9 mouse cellular contexts compared by ENCODE assay signal in the genomic region with DNA sequence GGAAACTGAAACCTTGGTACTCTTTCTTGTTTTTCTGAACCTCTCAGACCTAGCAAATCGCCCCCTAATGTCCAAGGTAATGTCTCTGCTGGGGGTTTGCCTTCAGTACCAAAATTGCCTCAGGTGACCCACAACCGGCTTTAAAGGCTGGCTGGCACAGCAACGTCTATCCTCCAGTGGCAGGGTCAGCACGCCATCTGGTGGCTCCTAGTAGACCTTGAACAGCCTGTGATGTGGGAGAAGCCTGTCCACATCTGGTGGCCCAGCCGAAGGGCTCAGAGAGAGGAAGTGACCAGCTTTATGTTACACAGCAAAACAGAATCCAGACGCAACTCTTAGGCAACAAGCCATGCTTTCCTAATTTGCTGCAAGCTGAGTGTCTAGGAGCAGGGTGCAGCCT. TPM values are rescaled to one million over a fixed set of nuclear protein-coding genes. Genes with fewer than 3 reads are reported as not detected.
DNase-seq lines count a peak whose midpoint lies in the region; ATAC-seq and TF ChIP-seq lines count a peak whose summit lies in the region.
"Had no signal": no experiment of that assay in that cellular context is flagged by ENCODE, and none has a peak within 500 bp of the region (broad histone marks: within the 10 kb centered on the region; RNA-seq: fewer than 3 reads in every experiment).

No protein-coding gene starts in this region.

- no peak for TF ChIP-seq POLR2A in bone marrow, adult 2 months (IDR thresholded peaks at IDR 0.05; ENCODE audit: borderline replicate concordance, control insufficient read depth, low read depth, low read length)

- TF ChIP-seq EP300 in lung, postnatal 0 days (IDR thresholded peaks at IDR 0.05) = no peak

- H3K9me3 ChIP-seq in lung, postnatal 0 days (ENCODE audit: low read length) = no peaks in the 10 kb centered on the region

- peak; percentile 26 to 50 for DNase-seq in CD8-positive naive resting alpha-beta T cell, adult 2 months (ENCODE audit: low read depth in 2 of 2, low spot score in 2 of 2)
- peak; percentile 82 to 83 for DNase-seq in heart, postnatal 36 days
- DNase-seq in layer of hippocampus, adult 8-10 months (ENCODE audit: low spot score in 2 of 2) = peak; percentile 66 to 82
- peak; percentile 87 for DNase-seq in lung, postnatal 0 days (ENCODE audit: low spot score)
- DNase-seq in ovary, postnatal 36 days (ENCODE audit: low spot score) = peak; percentile 84
- DNase-seq in thymus, postnatal 14 days = peak; percentile 49

- H3K4me2 ChIP-seq in lung, postnatal 0 days (replicated peaks; ENCODE audit: low read depth, low read length) = no peak overlapping the region

- no peak overlapping the region for H3K27ac ChIP-seq in bone marrow, adult 2 months (ENCODE audit: control insufficient read depth, insufficient read depth, low read depth, low read length, poor library complexity)
- no peak overlapping the region for H3K27ac ChIP-seq in lung, postnatal 0 days (ENCODE audit: low read length)

- peak; percentile 87 for TF ChIP-seq CTCF in bone marrow, adult 2 months (IDR thresholded peaks at IDR 0.05; ENCODE audit: control insufficient read depth, insufficient read depth, low read length)
- TF ChIP-seq CTCF in lung, postnatal 0 days (IDR thresholded peaks at IDR 0.05) = peak; percentile 98

- peak; percentile 56; the same call in 1 of the 2 replicates for ATAC-seq in erythroid progenitor cell, adult 5-6 weeks (replicated peaks; ENCODE audit: low FRiP score, poor library complexity, severe bottlenecking)
- ATAC-seq in lung, postnatal 0 days = peak; percentile 85

- H3K36me3 ChIP-seq in lung, postnatal 0 days (ENCODE audit: insufficient read depth, low read length) = no peaks in the 10 kb centered on the region

- no peak overlapping the region for H3K4me3 ChIP-seq in bone marrow, adult 2 months (replicated peaks; ENCODE audit: control insufficient read depth, low read depth, low read length)
- no peak overlapping the region for H3K4me3 ChIP-seq in lung, postnatal 0 days (ENCODE audit: low read depth, low read length)
- H3K4me3 ChIP-seq: erythroblast, embryonic 14.5 days had no signal

- H3K27me3 ChIP-seq in lung, postnatal 0 days (replicated peaks; ENCODE audit: insufficient read depth, low read length) = no peaks in the 10 kb centered on the region

- WGBS in bone marrow, adult 2 months = 4% methylated on average over 6 of the region's 6 CpGs
- WGBS in lung, postnatal 0 days = under 1% methylated on average over 6 of the region's 6 CpGs

- H3K4me1 ChIP-seq in bone marrow, adult 2 months (ENCODE audit: control insufficient read depth, insufficient read depth, low read length) = no peaks in the 10 kb centered on the region; the same call in 1 of the 2 replicates
- no peaks in the 10 kb centered on the region for H3K4me1 ChIP-seq in lung, postnatal 0 days (ENCODE audit: insufficient read depth, low read depth, low read length)

- intact Hi-C loops in heart, postnatal 36 days (cut with DNase I) = loop anchor here (1.0 to 10.0 kb wide), 3 partner anchors 50 to 243 kb away; a partner anchor contains a TSS

- no peak overlapping the region for H3K9ac ChIP-seq in lung, postnatal 0 days (replicated peaks; ENCODE audit: low read depth)

RNA-seq across cellular contexts. Expression of a gene that starts 9.7 kb away (rescaled TPM):
- 7.7 and 17.0 TPM in 2 replicates for polyA plus RNA-seq in bone marrow, adult 2 months (2011; ENCODE audit: insufficient read depth, insufficient read length, low replicate concordance, missing spikeins)
- 9.4 and 13.4 TPM in 2 replicates for total RNA-seq in erythroid progenitor cell, adult 5-6 weeks (2015; ENCODE audit: low replicate concordance)
- total RNA-seq in erythroid progenitor cell, adult 5-6 weeks (2017; ENCODE audit: low replicate concordance) = 11.2 and 16.7 TPM in 2 replicates
- total RNA-seq in heart, postnatal 36 days (2021) = 10 to 100 TPM; 50.0 to 53.3 TPM
- 10 to 100 TPM; 37.4 to 40.7 (median 38.7) TPM for total RNA-seq in layer of hippocampus, adult 8-10 months (2022)
- polyA plus RNA-seq in lung, postnatal 0 days (2015; fragmentation: Nextera tagmentation; extraction: Ambion mirVana) = 30.1 and 34.5 TPM in 2 replicates

RNA-seq across cellular contexts. Expression of a gene that starts 28.5 kb away (rescaled TPM):
- 161 and 187 TPM in 2 replicates for polyA plus RNA-seq in bone marrow, adult 2 months (2011; ENCODE audit: insufficient read depth, insufficient read length, low replicate concordance, missing spikeins)
- 501 and 540 TPM in 2 replicates for total RNA-seq in erythroid progenitor cell, adult 5-6 weeks (2015; ENCODE audit: low replicate concordance)
- total RNA-seq in erythroid progenitor cell, adult 5-6 weeks (2017; ENCODE audit: low replicate concordance) = 370 and 444 TPM in 2 replicates
- 10 to 100 TPM; 49.5 to 55.2 TPM for total RNA-seq in heart, postnatal 36 days (2021)
- total RNA-seq in layer of hippocampus, adult 8-10 months (2022) = 1 to 10 TPM; 2.3 to 5.2 (median 3.4) TPM
- polyA plus RNA-seq in lung, postnatal 0 days (2015; fragmentation: Nextera tagmentation; extraction: Ambion mirVana) = 24.4 and 25.5 TPM in 2 replicates

RNA-seq across cellular contexts. Expression of a gene that starts 50.1 kb away (rescaled TPM):
- 0.40 TPM in 1 of 2 replicates, not detected in the other for polyA plus RNA-seq in bone marrow, adult 2 months (2011; ENCODE audit: insufficient read depth, insufficient read length, low replicate concordance, missing spikeins)
- not detected in 2 replicates for total RNA-seq in erythroid progenitor cell, adult 5-6 weeks (2015; ENCODE audit: low replicate concordance)
- total RNA-seq in erythroid progenitor cell, adult 5-6 weeks (2017; ENCODE audit: low replicate concordance) = not detected in 2 replicates
- 100 to 1,000 TPM; 234 to 245 TPM for total RNA-seq in heart, postnatal 36 days (2021)
- 10 to 100 TPM; 10.3 to 13.1 (median 10.7) TPM for total RNA-seq in layer of hippocampus, adult 8-10 months (2022)
- polyA plus RNA-seq in lung, postnatal 0 days (2015; fragmentation: Nextera tagmentation; extraction: Ambion mirVana) = 28.6 and 35.7 TPM in 2 replicates
- polyA plus RNA-seq: erythroblast, embryonic 14.5 days had no signal

Comparison
In these comparisons a context has a peak if more than half of its experiments do, and no peak if none do; other contexts are left out.
1. RNA of a gene that starts 28.5 kb away (total RNA-seq): 370 to 540 TPM in erythroid progenitor cell, adult 5-6 weeks and 49.5 to 55.2 TPM in heart, postnatal 36 days; 2.3 to 5.2 TPM in layer of hippocampus, adult 8-10 months; every median in the first group is over 4 times any median in the second.
2. RNA of a gene that starts 50.1 kb away (total RNA-seq): 234 to 245 TPM in heart, postnatal 36 days; 10.3 to 13.1 TPM in layer of hippocampus, adult 8-10 months and not detected in erythroid progenitor cell, adult 5-6 weeks; every median in the first group is over 10 times any median in the second.
3. Peak in every context shown above with its lines, with median percentiles within 50 percentile points of each other: DNase-seq.